Mouse (Mus musculus) stomach, postnatal 0 days (tissue): ENCODE results near the gene Olfr5.

Experiments used
- CTCF ChIP-seq: IDR thresholded peaks from 2 replicates; pipeline ENCODE4 v1.5.1; 2016; ENCODE audit warnings: antibody characterized with exemption, low read depth, mild to moderate bottlenecking, moderate library complexity
- EP300 ChIP-seq: optimal IDR thresholded peaks from 2 replicates; pipeline ENCODE3; 2016; ENCODE audit warnings: antibody characterized with exemption

DNA sequence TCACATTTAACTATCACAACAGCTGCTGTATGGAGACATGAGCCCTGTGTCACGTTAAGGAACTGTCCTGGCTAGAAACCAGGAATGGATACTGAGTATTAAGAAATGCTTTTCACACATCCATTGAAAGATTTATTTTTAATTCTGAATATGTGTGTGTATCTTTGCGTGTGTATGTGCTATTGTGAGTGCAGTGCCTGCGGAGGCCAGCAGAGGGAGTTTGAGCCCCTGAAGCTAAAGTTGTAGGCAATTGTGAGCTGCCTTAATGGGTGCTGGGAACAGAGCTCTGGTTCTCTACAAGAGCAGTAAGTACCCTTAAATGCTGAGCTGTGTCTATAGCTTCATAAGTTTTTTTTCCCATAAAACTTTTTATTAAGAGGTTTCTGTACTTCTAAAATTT is 57.4 kb downstream of the Olfr5 start:
- TF ChIP-seq CTCF (peak; percentile 17; the same call in 1 of the 2 replicates), EP300 (no peak)
